Mouse (Mus musculus) right cerebral cortex, postnatal 14 days (tissue): ENCODE measurements around the gene Il1r2.

Experiments used
- DNase-seq: peaks from one replicate; pipeline ENCODE4 v3.0.0; 2022

Gene Il1r2

GRCm38 (mm10) chr1:40073779-40074178 lies at the start of gene Il1r2:
Gene Il1r2, plus strand, starts transcription at chr1:40074079.
- DNase-seq: no peak

- peak; percentile 33 for DNase-seq
These were observed 49.1 kb upstream of the Il1r2 start for GRCm38 (mm10) chr1:40024554-40025320.

GRCm38 (mm10) chr1:40025416-40025815 lies 48.5 kb upstream of the Il1r2 start:
- no peak for DNase-seq

- DNase-seq: no peak
These were observed 46.7 kb upstream of the Il1r2 start for GRCm38 (mm10) chr1:40027116-40027620.

GRCm38 (mm10) chr1:40028207-40028998 lies 45.5 kb upstream of the Il1r2 start:
- DNase-seq: no peak

- DNase-seq: no peak
These were observed 44.3 kb upstream of the Il1r2 start for GRCm38 (mm10) chr1:40029597-40029996.

- DNase-seq: no peak
These were observed 43.4 kb upstream of the Il1r2 start for GRCm38 (mm10) chr1:40030287-40030975.

- DNase-seq: no peak
These were observed 42.9 kb upstream of the Il1r2 start for GRCm38 (mm10) chr1:40030976-40031356.

GRCm38 (mm10) chr1:40031626-40032025 lies 42.3 kb upstream of the Il1r2 start:
- no peak for DNase-seq

- DNase-seq: no peak
These were observed 40.6 kb upstream of the Il1r2 start for GRCm38 (mm10) chr1:40033315-40033714.

- no peak for DNase-seq
These were observed 40.0 kb upstream of the Il1r2 start for GRCm38 (mm10) chr1:40033743-40034420.

GRCm38 (mm10) chr1:40037831-40038230 lies 36.0 kb upstream of the Il1r2 start:
- no peak for DNase-seq

- DNase-seq: no peak
These were observed 28.2 kb upstream of the Il1r2 start for GRCm38 (mm10) chr1:40045686-40046085.

GRCm38 (mm10) chr1:40046600-40046999 lies 27.3 kb upstream of the Il1r2 start:
- DNase-seq: no peak

- no peak for DNase-seq
These were observed 22.7 kb upstream of the Il1r2 start for GRCm38 (mm10) chr1:40051157-40051556.

- no peak for DNase-seq
These were observed 21.7 kb upstream of the Il1r2 start for GRCm38 (mm10) chr1:40052156-40052555.

GRCm38 (mm10) chr1:40053071-40053470 lies 20.8 kb upstream of the Il1r2 start:
- DNase-seq: no peak

GRCm38 (mm10) chr1:40055051-40055450 lies 18.8 kb upstream of the Il1r2 start:
- no peak for DNase-seq

- peak; percentile 31 for DNase-seq
These were observed 17.9 kb upstream of the Il1r2 start for GRCm38 (mm10) chr1:40055963-40056362.

- no peak for DNase-seq
These were observed 16.5 kb upstream of the Il1r2 start for GRCm38 (mm10) chr1:40057351-40057750.

- no peak for DNase-seq
These were observed 15.9 kb upstream of the Il1r2 start for GRCm38 (mm10) chr1:40058013-40058412.

GRCm38 (mm10) chr1:40059122-40059774 lies 14.6 kb upstream of the Il1r2 start:
- DNase-seq: no peak
